Mouse (Mus musculus): ENCODE results near the gene Epb41l2.

DNA sequence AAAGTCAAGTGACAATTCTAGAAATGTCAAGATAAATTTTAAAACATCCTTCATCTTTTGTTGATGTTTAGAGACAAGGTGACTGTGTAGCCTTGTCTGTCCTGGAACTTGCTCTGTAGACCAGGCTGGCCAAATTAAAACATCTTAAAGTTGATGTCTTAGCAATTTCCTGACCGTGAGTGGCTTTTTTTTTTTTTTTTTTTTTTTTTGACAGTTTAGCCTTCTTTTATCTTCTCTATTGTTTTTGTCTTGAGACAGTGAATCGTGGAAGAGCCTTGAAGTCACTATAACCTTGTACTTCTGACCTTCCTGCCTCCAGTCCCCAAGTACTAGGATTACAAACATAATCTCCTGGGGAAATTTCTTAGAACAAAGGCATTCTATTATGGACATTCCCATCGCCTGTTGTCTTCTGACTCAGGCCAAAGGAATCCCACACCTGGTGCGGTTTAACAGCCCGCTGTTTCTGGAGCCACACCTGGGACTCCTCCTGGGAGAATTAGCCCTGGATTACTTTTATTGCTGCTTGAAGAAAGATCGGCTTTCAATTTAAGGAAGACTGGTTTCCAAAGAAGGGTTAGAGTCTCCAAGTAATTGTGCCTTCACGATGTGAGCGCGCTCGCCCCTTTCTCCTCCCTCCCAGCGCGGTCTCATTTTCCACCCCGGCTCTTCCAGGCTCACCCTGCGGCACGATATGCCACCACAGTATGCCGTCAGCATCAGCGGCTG is 45.6 kb upstream of the Epb41l2 start:
- TF ChIP-seq USF1 (IDR thresholded peaks at IDR 0.05; ENCODE audit: low read depth) (no peak), CTCF (IDR thresholded peaks at IDR 0.05; ENCODE audit: control insufficient read depth, insufficient read depth, insufficient read length) (no peak), MAX (IDR thresholded peaks at IDR 0.05) (no peak)

Measured in C2C12 (cell line).